Mouse (Mus musculus) spleen, adult 2 months (tissue): Measurements from ENCODE around the gene Gm6871.

Source experiments
- CTCF ChIP-seq: fragments of 200-500 bp; IDR thresholded peaks from 2 replicates; pipeline ENCODE4 v1.5.1; 2011; ENCODE audit warnings: mild to moderate bottlenecking, inconsistent platforms; ENCODE audit not compliant: insufficient read depth, insufficient read length, insufficient replicate concordance; ENCODE audit errors: extremely low read depth
- POLR2A ChIP-seq: fragments of 200-500 bp; IDR thresholded peaks from 2 replicates; pipeline ENCODE4 v1.6.1; 2011; ENCODE audit warnings: low read depth, low read length, inconsistent platforms

- no peak for TF ChIP-seq POLR2A
- no peak for TF ChIP-seq CTCF
Observed at GRCm38 (mm10) chr7:41599932-41600548, 26.6 kb upstream of the Gm6871 start.
